Mouse (Mus musculus) liver, embryonic 16.5 days (tissue): ENCODE results near the gene Naa60. TPM values are rescaled to one million over a fixed set of nuclear protein-coding genes. Genes with fewer than 3 reads are reported as not detected.
A peak's percentile ranks its signal among the peaks of the same experiment; 100 is the strongest.

Experiments used
- ATAC-seq: fragments of 200-750 bp; cut with Nextera tagmentation; 2 replicates; pipeline ENCODE4 v1.8.0; 2017; ENCODE audit warnings: low read depth, mild to moderate bottlenecking, moderate number of reproducible peaks, moderate library complexity
- H3K27ac ChIP-seq: fragments of 300-500 bp; sonication (generic); 2 replicates; pipeline ENCODE4 v1.5.1; 2014; ENCODE audit warnings: mild to moderate bottlenecking, low read length
- H3K27me3 ChIP-seq: fragments of 300-500 bp; sonication (generic); 2 replicates; pipeline ENCODE4 v1.6.1; 2014; ENCODE audit warnings: low read depth, low read length, mixed read lengths; ENCODE audit not compliant: control insufficient read depth, insufficient read depth
- H3K36me3 ChIP-seq: fragments of 300-500 bp; sonication (generic); 2 replicates; pipeline ENCODE4 v1.6.1; 2014; ENCODE audit warnings: mild to moderate bottlenecking; ENCODE audit not compliant: control insufficient read depth, insufficient read depth
- H3K4me1 ChIP-seq: fragments of 300-500 bp; sonication (generic); 2 replicates; pipeline ENCODE4 v1.6.1; 2014; ENCODE audit warnings: low read depth, low read length, mixed read lengths; ENCODE audit not compliant: control insufficient read depth
- H3K4me2 ChIP-seq: fragments of 300-500 bp; sonication (generic); 2 replicates; pipeline ENCODE4 v1.6.1; 2014; ENCODE audit warnings: low read depth, low read length, mixed read lengths
- H3K4me3 ChIP-seq: fragments of 300-500 bp; sonication (generic); 2 replicates; pipeline ENCODE4 v1.5.1; 2014; ENCODE audit warnings: low read depth, mild to moderate bottlenecking, low read length
- H3K9ac ChIP-seq: fragments of 300-500 bp; sonication (generic); 2 replicates; pipeline ENCODE4 v1.6.1; 2014; ENCODE audit warnings: low read depth, low read length
- H3K9me3 ChIP-seq: fragments of 300-500 bp; sonication (generic); replicated peaks from 2 replicates; pipeline ENCODE4 v1.6.1; 2016; ENCODE audit warnings: low read length; ENCODE audit not compliant: control insufficient read depth
- WGBS: fragments of 180-500 bp; shearing (Covaris S2); extraction: QIAGEN DNeasy Blood & Tissue Kit; methylation state at CpG from one replicate; pipeline ENCODE4 v1.1.7; 2014; ENCODE audit not compliant: insufficient replicate concordance; 5-methylcytosine and 5-hydroxymethylcytosine counted together
- polyA plus RNA-seq: library from polyadenylated mRNA; unstranded; fragments of >200 nt; fragmentation: Nextera tagmentation; extraction: Ambion mirVana; gene quantifications from 2 replicates; pipeline ENCODE4 v1.2.1, GENCODE M21; 2015

Gene Naa60
- 22.7 and 24.1 TPM in 2 replicates for polyA plus RNA-seq

- H3K9ac ChIP-seq = peak within 1 kb of the TSS; percentile 60
- peak within 1 kb of the TSS; percentile 81 for H3K4me2 ChIP-seq
- H3K27ac ChIP-seq = 0 out of 2 replicates have a peak within 1 kb of the TSS, but pooled peaks have one; percentile 3
- no peaks in the 10 kb centered on the region for H3K9me3 ChIP-seq
- peak within 1 kb of the TSS; percentile 69 for H3K4me3 ChIP-seq
- H3K4me1 ChIP-seq = peaks cover 19% of the 10 kb centered on the region
- peaks cover 3% of the 10 kb centered on the region; the same call in 1 of the 2 replicates for H3K36me3 ChIP-seq
- peak; percentile 92 for ATAC-seq
- WGBS = 6% methylated on average over 47 of the region's 47 CpGs
- no peaks in the 10 kb centered on the region for H3K27me3 ChIP-seq
Observed at GRCm38 (mm10) chr16:3872216-3873047, at the start of gene Naa60. Gene Naa60, plus strand, starts transcription at chr16:3872375.

- H3K4me2 ChIP-seq = no peak overlapping the region
- H3K4me3 ChIP-seq = no peak overlapping the region
- 30% methylated on average over 3 of the region's 3 CpGs for WGBS
- no peak overlapping the region for H3K27ac ChIP-seq
- no peaks in the 10 kb centered on the region for H3K9me3 ChIP-seq
- no peaks in the 10 kb centered on the region for H3K27me3 ChIP-seq
- no peak for ATAC-seq
- H3K36me3 ChIP-seq = no peaks in the 10 kb centered on the region
- no peaks in the 10 kb centered on the region for H3K4me1 ChIP-seq
- no peak overlapping the region for H3K9ac ChIP-seq
Observed at GRCm38 (mm10) chr16:3828021-3828420, 44.2 kb upstream of the Naa60 start.

GRCm38 (mm10) chr16:3829727-3830126 lies 42.4 kb upstream of the Naa60 start:
- Histone ChIP-seq H3K9me3 (no peaks in the 10 kb centered on the region), H3K27ac (no peak overlapping the region), H3K4me3 (no peak overlapping the region), H3K4me1 (no peaks in the 10 kb centered on the region), H3K4me2 (no peak overlapping the region), H3K27me3 (no peaks in the 10 kb centered on the region), H3K36me3 (no peaks in the 10 kb centered on the region), H3K9ac (no peak overlapping the region)
- 50% methylated on average over 2 of the region's 2 CpGs for WGBS
- no peak for ATAC-seq

- ATAC-seq = no peak
- H3K27ac ChIP-seq = no peak within 1 kb of the TSS
- H3K9me3 ChIP-seq = no peaks in the 10 kb centered on the region
- H3K4me3 ChIP-seq = no peak within 1 kb of the TSS
- no peaks in the 10 kb centered on the region for H3K4me1 ChIP-seq
- H3K4me2 ChIP-seq = no peak within 1 kb of the TSS
- no peak within 1 kb of the TSS for H3K9ac ChIP-seq
- H3K27me3 ChIP-seq = no peaks in the 10 kb centered on the region
- no peaks in the 10 kb centered on the region for H3K36me3 ChIP-seq
Observed at GRCm38 (mm10) chr16:3830588-3831109, 41.5 kb upstream of the Naa60 start, which contains the start of gene Olfr15. Gene Olfr15, plus strand, starts transcription at chr16:3830878.

GRCm38 (mm10) chr16:3835461-3835860 lies 36.7 kb upstream of the Naa60 start:
- H3K9ac ChIP-seq = no peak overlapping the region
- no peak overlapping the region for H3K4me2 ChIP-seq
- no peak overlapping the region for H3K4me3 ChIP-seq
- H3K4me1 ChIP-seq = no peaks in the 10 kb centered on the region
- no peaks in the 10 kb centered on the region for H3K36me3 ChIP-seq
- ATAC-seq = no peak
- H3K27me3 ChIP-seq = no peaks in the 10 kb centered on the region
- 60% methylated on average over 2 of the region's 2 CpGs for WGBS
- H3K9me3 ChIP-seq = no peaks in the 10 kb centered on the region
- no peak overlapping the region for H3K27ac ChIP-seq

GRCm38 (mm10) chr16:3839157-3839885 lies 32.9 kb upstream of the Naa60 start:
- no peak overlapping the region for H3K27ac ChIP-seq
- 48% methylated on average over 17 of the region's 17 CpGs for WGBS
- H3K36me3 ChIP-seq = no peaks in the 10 kb centered on the region
- H3K4me1 ChIP-seq = no peaks in the 10 kb centered on the region
- H3K27me3 ChIP-seq = no peaks in the 10 kb centered on the region
- no peak overlapping the region for H3K4me3 ChIP-seq
- no peak overlapping the region for H3K4me2 ChIP-seq
- no peak for ATAC-seq
- H3K9me3 ChIP-seq = no peaks in the 10 kb centered on the region
- no peak overlapping the region for H3K9ac ChIP-seq

- no peak for ATAC-seq
- 21% methylated on average over 4 of the region's 4 CpGs for WGBS
- Histone ChIP-seq H3K4me2 (no peak overlapping the region), H3K27ac (peak overlapping the region; percentile 8; the same call in 1 of the 2 replicates), H3K4me3 (no peak overlapping the region), H3K9me3 (no peaks in the 10 kb centered on the region), H3K9ac (no peak overlapping the region), H3K36me3 (no peaks in the 10 kb centered on the region), H3K27me3 (no peaks in the 10 kb centered on the region), H3K4me1 (peaks cover 12% of the 10 kb centered on the region)
Observed at GRCm38 (mm10) chr16:3842989-3843388, 29.2 kb upstream of the Naa60 start.

GRCm38 (mm10) chr16:3843796-3844195 lies 28.4 kb upstream of the Naa60 start:
- H3K4me2 ChIP-seq = no peak overlapping the region
- ATAC-seq = no peak
- no peak overlapping the region; the same call in 1 of the 2 replicates for H3K27ac ChIP-seq

More at GRCm38 (mm10) chr16:3843796-3844195, 28.4 kb upstream of the Naa60 start:
- H3K4me1 ChIP-seq = peaks cover 12% of the 10 kb centered on the region
- WGBS = 44% methylated on average over 1 of the region's 1 CpGs
- H3K36me3 ChIP-seq = no peaks in the 10 kb centered on the region
- no peak overlapping the region for H3K9ac ChIP-seq
- H3K27me3 ChIP-seq = no peaks in the 10 kb centered on the region
- H3K4me3 ChIP-seq = no peak overlapping the region
- H3K9me3 ChIP-seq = no peaks in the 10 kb centered on the region
